Mouse (Mus musculus) liver, embryonic 11.5 days (tissue): ENCODE data around the gene Eya2. TPM values are rescaled to one million over a fixed set of nuclear protein-coding genes. Genes with fewer than 3 reads are reported as not detected.

Experiments used
- ATAC-seq: fragments of 200-750 bp; cut with Nextera tagmentation; replicated peaks from 2 replicates; pipeline ENCODE4 v1.8.0; 2017; ENCODE audit warnings: moderate number of reproducible peaks, mild to moderate bottlenecking, moderate TSS enrichment, moderate library complexity; ENCODE audit not compliant: low FRiP score
- DNase-seq: peaks from one replicate; pipeline ENCODE4 v3.0.0-alpha.2; 2017; ENCODE audit warnings: low spot score
- H3K27ac ChIP-seq: fragments of 300-500 bp; sonication (generic); 2 replicates; pipeline ENCODE4 v1.5.1; 2014; ENCODE audit warnings: mild to moderate bottlenecking, low read depth, low read length, control low read depth
- H3K27me3 ChIP-seq: fragments of 300-500 bp; sonication (generic); replicated peaks from 2 replicates; pipeline ENCODE4 v1.6.1; 2014; ENCODE audit warnings: low read length, mixed read lengths; ENCODE audit not compliant: control insufficient read depth, insufficient read depth
- H3K36me3 ChIP-seq: fragments of 300-500 bp; sonication (generic); 2 replicates; pipeline ENCODE4 v1.6.1; 2014; ENCODE audit warnings: mild to moderate bottlenecking, low read length, moderate library complexity, mixed read lengths; ENCODE audit not compliant: control insufficient read depth, insufficient read depth
- H3K4me1 ChIP-seq: fragments of 300-500 bp; sonication (generic); replicated peaks from 2 replicates; pipeline ENCODE4 v1.6.1; 2014; ENCODE audit warnings: low read length, mixed read lengths; ENCODE audit not compliant: control insufficient read depth, insufficient read depth
- H3K4me2 ChIP-seq: fragments of 300-500 bp; sonication (generic); 2 replicates; pipeline ENCODE4 v1.6.1; 2014; ENCODE audit warnings: mild to moderate bottlenecking, control low read depth, moderate library complexity
- H3K4me3 ChIP-seq: fragments of 300-500 bp; sonication (generic); 2 replicates; pipeline ENCODE4 v1.5.1; 2014; ENCODE audit warnings: low read depth, low read length, control low read depth
- H3K9ac ChIP-seq: fragments of 300-500 bp; sonication (generic); 2 replicates; pipeline ENCODE4 v1.6.1; 2014; ENCODE audit warnings: low read depth, low read length, control low read depth
- H3K9me3 ChIP-seq: fragments of 300-500 bp; sonication (generic); 2 replicates; pipeline ENCODE4 v1.6.1; 2016; ENCODE audit warnings: low read length, inconsistent platforms, mixed read lengths; ENCODE audit not compliant: control insufficient read depth
- WGBS: fragments of 180-500 bp; shearing (Covaris S2); extraction: QIAGEN DNeasy Blood & Tissue Kit; methylation state at CpG from one replicate; pipeline ENCODE4 v1.1.7; 2014; 5-methylcytosine and 5-hydroxymethylcytosine counted together
- polyA plus RNA-seq: library from polyadenylated mRNA; unstranded; fragments of >200 nt; fragmentation: Nextera tagmentation; extraction: Ambion mirVana; gene quantifications from 2 replicates; pipeline ENCODE4 v1.2.1, GENCODE M21; 2014

The Eya2 gene
- polyA plus RNA-seq, 1 experiment from 2014 or later = 1.2 TPM

DNA sequence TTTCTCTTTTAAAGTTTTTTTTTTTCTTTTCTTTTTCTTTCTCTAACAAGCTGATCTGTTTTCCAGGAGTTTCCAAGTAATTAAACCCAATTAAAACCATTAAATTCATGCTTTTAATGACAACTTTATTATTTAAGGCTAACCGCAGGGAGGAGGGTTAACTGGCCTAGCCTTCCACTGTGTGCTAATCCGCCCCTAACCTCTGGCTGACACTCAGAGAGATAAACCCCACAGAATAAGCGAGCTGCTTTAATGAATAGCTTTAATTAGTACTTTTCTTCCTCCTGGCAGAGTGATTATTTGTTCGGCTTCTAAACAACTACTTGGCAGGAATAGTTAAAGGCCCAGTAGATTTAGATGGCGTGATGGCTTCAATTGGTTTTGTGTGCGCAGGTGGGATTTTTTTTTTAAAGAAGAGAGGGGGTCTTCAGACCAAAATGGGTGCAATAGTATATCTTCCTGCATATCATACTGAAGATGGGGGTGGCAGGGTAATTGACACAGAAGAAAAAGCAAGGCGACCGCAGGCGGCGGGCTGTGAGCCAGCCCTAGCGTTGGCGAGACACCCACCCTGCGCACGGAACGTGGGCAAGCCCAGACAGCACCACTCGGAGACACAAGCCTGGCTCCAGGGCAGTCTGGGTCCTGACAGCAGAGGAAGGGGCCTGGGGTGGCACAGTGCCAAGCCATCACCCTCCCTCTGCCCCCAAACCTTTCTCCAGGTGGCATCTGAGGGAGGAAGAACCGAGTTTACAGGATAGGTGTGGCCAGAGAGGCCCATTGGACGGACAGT is 150.7 kb downstream of the Eya2 start:
- Histone ChIP-seq H3K4me3 (no peak overlapping the region), H3K4me1 (no peaks in the 10 kb centered on the region; the same call in 1 of the 2 replicates), H3K9me3 (no peaks in the 10 kb centered on the region), H3K27me3 (peaks cover 9% of the 10 kb centered on the region), H3K27ac (no peak overlapping the region), H3K4me2 (no peak overlapping the region), H3K9ac (no peak overlapping the region), H3K36me3 (no peaks in the 10 kb centered on the region)
- no peak for ATAC-seq
- no peak for DNase-seq
- 74% methylated on average over 18 of the region's 18 CpGs for WGBS

- Histone ChIP-seq H3K9ac (no peak overlapping the region), H3K4me1 (no peaks in the 10 kb centered on the region; the same call in 1 of the 2 replicates), H3K4me2 (no peak overlapping the region), H3K4me3 (no peak overlapping the region), H3K27ac (no peak overlapping the region), H3K36me3 (no peaks in the 10 kb centered on the region), H3K27me3 (peaks cover 6% of the 10 kb centered on the region), H3K9me3 (no peaks in the 10 kb centered on the region)
- ATAC-seq (no peak), DNase-seq (no peak)
- 43% methylated on average over 7 of the region's 7 CpGs for WGBS
Measured at GRCm38 (mm10) chr2:165747975-165748374, 153.1 kb downstream of the Eya2 start.

- no peak for DNase-seq
- Histone ChIP-seq H3K4me3 (no peak overlapping the region), H3K36me3 (no peaks in the 10 kb centered on the region), H3K9ac (no peak overlapping the region), H3K4me1 (no peaks in the 10 kb centered on the region; the same call in 1 of the 2 replicates), H3K27ac (no peak overlapping the region), H3K9me3 (no peaks in the 10 kb centered on the region), H3K27me3 (peaks cover 6% of the 10 kb centered on the region), H3K4me2 (no peak overlapping the region)
- WGBS = 20% methylated on average over 11 of the region's 11 CpGs
- no peak for ATAC-seq
Measured at GRCm38 (mm10) chr2:165748426-165748825, 153.6 kb downstream of the Eya2 start.

- no peak overlapping the region for H3K4me2 ChIP-seq
Measured at GRCm38 (mm10) chr2:165751068-165751467, 156.2 kb downstream of the Eya2 start.

GRCm38 (mm10) chr2:165752704-165753103 is 157.9 kb downstream of the Eya2 start:
- ATAC-seq (no peak), DNase-seq (no peak)
- no peak overlapping the region for H3K4me3 ChIP-seq
- H3K9me3 ChIP-seq = no peaks in the 10 kb centered on the region
- H3K27me3 ChIP-seq = peaks cover 6% of the 10 kb centered on the region
- no peaks in the 10 kb centered on the region for H3K36me3 ChIP-seq
- no peak overlapping the region for H3K4me2 ChIP-seq
- H3K9ac ChIP-seq = no peak overlapping the region
- H3K27ac ChIP-seq = no peak overlapping the region
- 57% methylated on average over 4 of the region's 4 CpGs for WGBS
- H3K4me1 ChIP-seq = no peaks in the 10 kb centered on the region; the same call in 1 of the 2 replicates

More at GRCm38 (mm10) chr2:165751068-165751467, 156.2 kb downstream of the Eya2 start:
- Histone ChIP-seq H3K27me3 (peaks cover 6% of the 10 kb centered on the region), H3K4me3 (no peak overlapping the region), H3K9ac (no peak overlapping the region), H3K9me3 (no peaks in the 10 kb centered on the region), H3K27ac (no peak overlapping the region), H3K36me3 (no peaks in the 10 kb centered on the region), H3K4me1 (no peaks in the 10 kb centered on the region; the same call in 1 of the 2 replicates)
- WGBS = 40% methylated on average over 7 of the region's 7 CpGs
- no peak for DNase-seq
- ATAC-seq = no peak

- no peak overlapping the region for H3K9ac ChIP-seq
- H3K9me3 ChIP-seq = no peaks in the 10 kb centered on the region
- H3K4me1 ChIP-seq = no peaks in the 10 kb centered on the region
- no peak overlapping the region for H3K27ac ChIP-seq
- DNase-seq (no peak), ATAC-seq (no peak)
- 77% methylated on average over 15 of the region's 15 CpGs for WGBS
- H3K27me3 ChIP-seq = no peaks in the 10 kb centered on the region
- H3K4me3 ChIP-seq = no peak overlapping the region
- no peaks in the 10 kb centered on the region for H3K36me3 ChIP-seq
- no peak overlapping the region for H3K4me2 ChIP-seq
Measured at GRCm38 (mm10) chr2:165757799-165758198, 163.0 kb downstream of the Eya2 start.

GRCm38 (mm10) chr2:165758534-165758933 is 163.7 kb downstream of the Eya2 start:
- Histone ChIP-seq H3K4me1 (no peaks in the 10 kb centered on the region), H3K4me3 (no peak overlapping the region), H3K9me3 (no peaks in the 10 kb centered on the region), H3K27ac (no peak overlapping the region), H3K4me2 (no peak overlapping the region), H3K9ac (no peak overlapping the region), H3K36me3 (no peaks in the 10 kb centered on the region), H3K27me3 (no peaks in the 10 kb centered on the region)
- WGBS = 25% methylated on average over 5 of the region's 5 CpGs
- DNase-seq (no peak), ATAC-seq (no peak)

- DNase-seq (no peak), ATAC-seq (no peak)
- H3K4me3 ChIP-seq = no peak overlapping the region
- H3K4me1 ChIP-seq = no peaks in the 10 kb centered on the region
- no peaks in the 10 kb centered on the region for H3K27me3 ChIP-seq
- H3K9me3 ChIP-seq = no peaks in the 10 kb centered on the region
- H3K9ac ChIP-seq = no peak overlapping the region
- 86% methylated on average over 13 of the region's 13 CpGs for WGBS
- H3K36me3 ChIP-seq = no peaks in the 10 kb centered on the region
- no peak overlapping the region for H3K4me2 ChIP-seq
- H3K27ac ChIP-seq = no peak overlapping the region
Measured at GRCm38 (mm10) chr2:165759421-165759985, 164.7 kb downstream of the Eya2 start.
